Mouse (Mus musculus) splenic B cell, adult 2 months (primary cell): Measurements from ENCODE around the gene Actl7a.

ENCODE experiments used
- DNase-seq: peaks from one replicate; pipeline ENCODE4 v3.0.0-alpha.2; 2011; ENCODE audit warnings: low read depth, low spot score
- H3K27me3 ChIP-seq: 2 replicates; pipeline ENCODE4 v1.6.1; 2012; ENCODE audit warnings: mild to moderate bottlenecking, low read length, moderate library complexity, mixed read lengths; ENCODE audit not compliant: control insufficient read depth, poor library complexity, insufficient read depth, severe bottlenecking
- H3K36me3 ChIP-seq: 2 replicates; pipeline ENCODE4 v1.6.1; 2012; ENCODE audit warnings: mild to moderate bottlenecking, low read length, moderate library complexity, mixed read lengths; ENCODE audit not compliant: control insufficient read depth, poor library complexity, insufficient read depth, severe bottlenecking

The Actl7a gene

DNA sequence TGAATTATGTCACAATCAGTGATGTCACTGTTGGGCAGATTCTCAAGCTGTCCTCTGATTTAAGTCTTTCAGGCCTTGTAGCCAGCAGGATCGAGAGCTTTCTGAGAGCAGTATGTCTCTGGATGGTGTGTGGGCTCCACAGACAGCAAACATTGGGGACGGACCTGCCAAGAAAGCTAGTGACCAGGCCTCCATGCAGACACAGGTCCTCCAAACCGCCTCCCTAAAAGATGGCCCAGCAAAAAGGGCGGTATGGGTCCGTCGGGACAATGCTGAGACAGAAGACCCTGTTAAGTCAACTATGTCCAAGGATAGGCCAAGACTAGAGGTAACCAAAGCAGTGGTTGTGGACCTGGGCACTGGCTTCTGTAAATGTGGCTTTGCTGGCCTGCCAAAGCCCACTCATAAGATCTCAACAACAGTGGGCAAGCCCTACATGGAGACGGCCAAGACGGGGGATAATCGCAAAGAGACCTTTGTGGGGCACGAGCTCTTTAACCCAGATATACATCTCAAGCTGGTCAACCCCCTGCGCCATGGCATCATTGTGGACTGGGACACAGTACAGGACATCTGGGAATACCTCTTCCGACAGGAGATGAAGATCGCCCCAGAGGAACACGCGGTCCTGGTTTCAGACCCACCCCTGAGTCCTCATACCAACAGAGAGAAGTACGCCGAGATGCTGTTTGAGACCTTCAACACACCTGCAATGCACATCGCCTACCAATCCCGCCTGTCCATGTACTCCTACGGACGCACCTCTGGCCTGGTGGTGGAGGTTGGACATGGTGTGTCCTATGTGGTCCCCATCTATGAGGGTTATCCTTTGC, at the start of gene Actl7a:
TSS of gene Actl7a (plus strand) at position 51 of the 833 bp plus-strand sequence.
- H3K27me3 ChIP-seq, result no peaks in the 10 kb centered on the region
- no peak for DNase-seq
- H3K36me3 ChIP-seq, result no peaks in the 10 kb centered on the region

DNA sequence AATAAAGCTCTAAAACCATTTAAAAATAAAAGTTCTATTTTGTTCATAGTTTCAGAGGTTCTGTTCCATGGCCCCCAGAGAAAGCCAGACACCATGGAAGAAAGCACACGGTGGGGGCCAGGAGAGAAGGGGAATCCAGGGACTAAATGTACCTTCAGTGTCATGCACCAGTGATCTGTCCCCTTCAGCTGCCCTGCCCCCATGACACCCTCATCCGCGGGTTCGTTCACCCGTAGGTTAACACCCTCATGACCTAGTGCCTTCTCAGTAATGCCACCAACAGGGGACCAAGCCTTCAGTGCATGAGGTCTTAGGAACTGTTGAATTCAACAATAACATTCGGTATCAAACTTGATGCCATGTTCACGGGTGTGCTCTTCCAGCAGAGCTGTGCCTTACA, 46.8 kb upstream of the Actl7a start:
- no peak for DNase-seq
- H3K27me3 ChIP-seq, result no peaks in the 10 kb centered on the region
- H3K36me3 ChIP-seq, result no peaks in the 10 kb centered on the region

DNA sequence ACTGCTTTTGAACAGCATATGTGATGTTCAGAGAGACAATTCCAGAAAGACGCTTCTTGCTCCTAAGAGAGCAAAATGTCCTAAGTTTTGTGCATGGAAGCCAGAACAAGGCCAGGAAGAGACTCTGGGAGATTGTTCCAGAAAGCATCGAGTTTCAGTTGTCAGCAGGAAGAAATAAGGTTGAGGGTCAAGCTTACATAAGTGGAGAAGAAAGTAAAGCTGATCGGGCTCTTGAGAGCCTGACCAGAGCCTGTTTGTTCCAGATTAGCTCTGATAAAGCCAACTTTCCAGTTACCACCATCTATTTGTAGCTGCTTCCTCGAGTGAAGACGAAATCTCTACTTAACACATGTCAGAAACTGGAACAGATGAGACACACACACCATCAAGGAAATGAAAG, 44.5 kb upstream of the Actl7a start:
- Histone ChIP-seq H3K27me3 (no peaks in the 10 kb centered on the region), H3K36me3 (no peaks in the 10 kb centered on the region)
- DNase-seq, result no peak

DNA sequence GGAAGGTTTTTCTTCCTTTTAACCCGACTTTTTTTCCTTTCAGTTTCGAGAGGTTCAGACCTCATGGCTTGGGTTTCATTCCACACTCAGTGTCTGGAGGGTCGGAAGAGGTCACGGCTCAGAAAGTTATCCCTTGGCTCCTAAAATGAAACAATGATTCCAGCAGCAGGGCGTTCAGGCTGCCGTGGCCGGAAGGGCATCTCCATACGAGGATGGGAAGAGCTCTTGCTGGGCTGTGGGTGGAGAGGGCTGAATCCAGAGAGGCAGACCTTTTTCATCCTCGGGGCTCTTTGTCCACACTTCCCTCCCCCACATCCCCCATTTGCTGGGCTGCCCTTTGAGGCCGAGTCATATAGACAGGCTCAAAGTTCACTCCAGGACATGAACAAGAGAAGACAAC, 41.0 kb upstream of the Actl7a start:
- DNase-seq, result no peak
- no peaks in the 10 kb centered on the region for H3K36me3 ChIP-seq
- H3K27me3 ChIP-seq, result no peaks in the 10 kb centered on the region

DNA sequence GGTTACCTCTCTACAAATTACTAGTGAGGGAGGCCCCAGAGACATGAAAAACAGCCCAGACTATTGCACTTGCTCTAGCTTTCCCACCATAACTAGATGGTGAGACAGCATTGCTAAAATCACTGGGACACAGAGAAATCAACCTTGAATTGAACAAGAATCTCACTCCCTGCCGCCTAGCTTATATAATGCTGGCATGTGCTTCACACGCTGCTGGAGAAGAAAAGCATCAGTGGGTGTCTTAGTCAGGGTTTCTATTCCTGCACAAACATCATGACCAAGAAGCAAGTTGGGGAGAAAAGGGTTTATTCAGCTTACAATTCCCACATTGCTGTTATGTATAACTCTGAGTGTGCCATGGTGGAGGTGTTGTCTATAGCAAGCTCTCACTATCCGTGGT, 30.1 kb upstream of the Actl7a start:
- no peaks in the 10 kb centered on the region for H3K36me3 ChIP-seq
- no peak for DNase-seq
- no peaks in the 10 kb centered on the region for H3K27me3 ChIP-seq

DNA sequence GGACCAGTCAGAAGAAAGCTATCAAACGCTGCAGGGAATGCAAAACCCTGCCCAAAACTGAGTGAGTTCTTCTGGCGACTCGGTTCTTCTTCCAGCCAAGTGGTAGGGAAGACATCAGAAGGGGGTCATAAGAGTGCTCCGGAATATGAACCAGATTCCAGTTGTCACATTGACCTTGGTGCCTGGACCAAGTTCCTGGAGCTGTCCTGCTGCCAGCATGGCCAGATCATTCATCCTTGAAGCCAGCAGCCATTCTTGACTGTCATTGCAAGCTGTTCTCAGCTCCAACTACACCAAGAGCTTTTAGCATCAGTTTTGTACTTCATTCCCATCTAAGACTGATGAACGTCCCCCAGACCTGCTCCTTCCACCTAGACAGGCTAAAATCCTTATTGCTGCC, 26.4 kb upstream of the Actl7a start:
- H3K27me3 ChIP-seq, result no peaks in the 10 kb centered on the region; the same call in 1 of the 2 replicates
- DNase-seq, result no peak
- H3K36me3 ChIP-seq, result no peaks in the 10 kb centered on the region

DNA sequence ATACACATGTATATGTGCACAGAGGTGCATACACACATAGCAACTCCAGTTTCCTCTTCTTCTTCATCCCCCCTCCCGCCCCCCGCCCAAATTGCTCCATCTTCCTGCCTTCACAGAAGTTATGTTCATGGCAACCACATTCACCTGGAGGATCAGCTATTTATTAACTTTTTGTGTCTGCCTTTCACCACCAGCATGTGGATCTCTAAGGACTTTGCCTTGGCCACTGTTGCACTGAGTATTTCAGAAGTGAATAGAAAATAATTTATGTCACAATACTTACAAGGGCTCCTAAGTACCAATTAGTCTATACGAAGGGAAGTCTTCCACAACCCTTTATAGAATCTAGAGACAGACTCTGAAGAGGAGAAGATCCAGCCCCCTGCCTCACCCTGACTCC, 25.3 kb upstream of the Actl7a start:
- DNase-seq, result no peak
- Histone ChIP-seq H3K27me3 (no peaks in the 10 kb centered on the region; the same call in 1 of the 2 replicates), H3K36me3 (no peaks in the 10 kb centered on the region)

DNA sequence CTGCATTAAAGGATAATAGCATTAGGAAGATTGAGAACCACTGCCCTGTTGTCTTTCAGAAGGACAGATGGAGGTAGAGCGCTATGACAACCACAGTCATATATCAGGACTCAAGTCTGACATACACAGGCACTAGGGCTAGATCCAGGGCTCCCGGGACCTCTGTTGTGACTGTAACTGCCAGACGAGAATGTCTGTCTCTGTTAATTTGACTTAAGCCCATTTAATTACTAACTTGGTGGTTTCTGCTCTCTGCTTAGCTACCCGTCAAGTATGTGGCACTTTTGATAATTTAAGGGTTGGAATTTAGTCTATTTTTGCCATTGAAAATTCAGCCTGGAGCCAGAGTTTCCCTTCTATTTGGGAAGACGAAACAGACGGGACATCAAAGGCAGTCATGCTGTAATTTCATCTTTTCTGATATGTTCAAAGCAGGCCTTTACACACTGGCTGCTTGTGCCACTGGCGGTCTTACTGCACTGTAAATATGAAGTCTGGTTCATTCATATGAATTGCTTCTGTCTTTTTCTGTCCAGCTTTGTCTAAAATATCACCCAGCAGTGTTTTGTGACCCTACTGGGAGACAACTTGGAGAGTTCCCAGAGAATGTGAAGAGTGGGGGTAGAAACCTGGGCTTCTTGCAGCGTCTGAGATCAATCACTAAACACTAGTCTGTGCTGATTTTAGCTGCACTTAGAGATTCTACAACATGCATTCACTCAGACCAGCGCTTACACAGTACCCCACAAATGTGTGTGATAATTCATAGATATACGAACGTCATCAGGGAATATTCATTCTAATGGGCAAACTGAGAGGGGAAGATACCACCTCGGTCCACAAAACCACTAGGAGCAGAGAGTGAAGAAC, 24.4 kb upstream of the Actl7a start:
- Histone ChIP-seq H3K36me3 (no peaks in the 10 kb centered on the region), H3K27me3 (no peaks in the 10 kb centered on the region; the same call in 1 of the 2 replicates)
- no peak for DNase-seq

DNA sequence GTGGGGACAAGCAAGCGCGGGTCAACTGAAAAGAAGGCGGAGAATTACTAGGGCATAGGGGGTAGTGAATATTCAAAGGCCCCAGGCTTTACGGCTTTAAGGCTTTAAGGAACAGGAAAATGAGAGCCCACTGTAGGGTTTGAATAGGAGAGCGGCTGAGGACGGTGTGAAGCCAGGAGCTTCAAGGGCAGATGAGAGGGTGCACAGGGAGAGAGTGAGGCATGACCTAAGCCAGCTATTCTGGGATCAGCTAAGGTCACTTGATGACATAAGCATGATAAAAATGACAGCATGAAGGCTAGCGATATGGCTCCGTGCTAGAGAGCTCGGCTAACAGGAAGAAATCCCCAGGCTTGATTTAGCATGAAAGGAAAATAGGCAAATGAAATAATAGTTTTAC, 23.8 kb upstream of the Actl7a start:
- DNase-seq, result no peak
- Histone ChIP-seq H3K27me3 (no peaks in the 10 kb centered on the region; the same call in 1 of the 2 replicates), H3K36me3 (no peaks in the 10 kb centered on the region)

DNA sequence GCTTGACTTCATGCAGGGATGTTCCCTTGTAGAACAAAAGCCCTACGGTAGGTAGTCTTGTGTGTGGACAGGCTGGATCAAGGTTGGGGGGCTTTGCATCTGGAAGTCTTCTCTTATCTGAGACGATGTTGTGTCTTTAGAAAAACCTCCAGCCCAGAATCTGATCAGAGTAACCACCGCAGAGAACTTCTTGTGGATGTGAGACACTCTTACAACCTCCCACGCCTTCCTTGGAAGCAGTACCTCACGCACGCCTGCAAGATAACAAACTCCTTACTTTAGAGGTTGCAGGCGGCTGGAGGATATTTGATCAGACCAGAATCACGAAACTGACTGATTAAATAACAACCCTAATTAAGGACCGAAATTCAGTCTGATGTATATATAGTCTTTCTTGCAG, 22.8 kb upstream of the Actl7a start:
- Histone ChIP-seq H3K27me3 (no peaks in the 10 kb centered on the region; the same call in 1 of the 2 replicates), H3K36me3 (no peaks in the 10 kb centered on the region)
- no peak for DNase-seq

DNA sequence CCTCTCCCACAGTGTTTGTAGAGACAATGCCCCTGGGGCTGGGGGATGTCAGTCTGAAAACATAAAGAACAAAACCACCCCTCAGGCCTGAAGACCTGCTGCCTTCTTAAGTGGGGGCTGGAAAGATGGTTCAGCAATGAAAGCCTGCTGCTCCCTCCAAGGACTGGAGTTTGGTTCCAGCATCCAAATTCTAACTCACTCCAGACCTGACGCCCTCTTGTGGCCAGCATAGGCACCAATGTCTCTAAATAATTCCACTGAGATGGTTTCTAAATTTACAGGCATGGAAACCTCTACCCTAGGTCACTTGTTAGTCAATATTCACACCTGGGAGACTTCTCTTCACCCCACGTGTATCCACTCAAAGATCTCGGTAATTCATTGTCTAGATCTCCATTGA, 21.7 kb upstream of the Actl7a start:
- DNase-seq, result peak; percentile 32
- Histone ChIP-seq H3K36me3 (no peaks in the 10 kb centered on the region), H3K27me3 (no peaks in the 10 kb centered on the region; the same call in 1 of the 2 replicates)

DNA sequence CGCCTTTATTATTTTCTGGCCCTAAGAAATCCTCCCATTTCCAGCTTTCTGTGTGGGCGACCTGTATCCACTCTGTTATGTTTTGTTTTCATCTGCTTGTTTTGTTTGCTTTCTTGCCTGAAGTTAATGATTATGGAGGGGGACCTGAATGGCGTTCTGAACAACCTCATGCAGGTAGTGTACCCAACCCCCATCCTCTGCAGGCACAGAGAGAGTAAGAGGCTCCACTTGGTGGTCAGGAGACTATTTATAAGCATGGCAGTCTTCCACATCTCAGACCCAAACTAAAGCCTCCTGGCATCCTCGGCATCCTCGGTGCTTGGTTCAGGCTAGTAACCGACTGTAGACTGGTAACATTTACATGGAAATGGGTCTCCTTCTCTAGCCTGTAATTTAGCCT, 20.9 kb upstream of the Actl7a start:
- H3K36me3 ChIP-seq, result no peaks in the 10 kb centered on the region
- DNase-seq, result no peak
- H3K27me3 ChIP-seq, result no peaks in the 10 kb centered on the region; the same call in 1 of the 2 replicates

DNA sequence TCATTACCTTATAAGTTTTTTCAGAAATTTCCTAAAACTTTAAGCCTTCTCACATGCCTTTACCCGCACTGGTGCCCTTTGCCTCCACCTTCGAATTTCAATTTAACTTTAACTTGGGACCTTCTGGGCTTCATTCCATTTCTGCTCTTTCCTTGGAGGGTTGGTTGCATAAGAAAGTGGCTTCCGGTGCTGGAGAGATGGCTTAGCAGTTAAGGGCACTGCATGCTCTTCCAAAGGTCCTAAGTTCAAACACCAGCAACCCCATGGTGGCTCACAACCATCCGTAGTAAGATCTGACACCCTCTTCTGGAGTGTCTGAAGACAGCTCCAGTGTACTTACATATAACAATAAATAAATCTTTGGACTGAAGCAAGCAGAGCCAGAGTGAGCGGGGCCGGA, 20.0 kb upstream of the Actl7a start:
- H3K27me3 ChIP-seq, result no peaks in the 10 kb centered on the region; the same call in 1 of the 2 replicates
- no peaks in the 10 kb centered on the region for H3K36me3 ChIP-seq
- DNase-seq, result no peak

DNA sequence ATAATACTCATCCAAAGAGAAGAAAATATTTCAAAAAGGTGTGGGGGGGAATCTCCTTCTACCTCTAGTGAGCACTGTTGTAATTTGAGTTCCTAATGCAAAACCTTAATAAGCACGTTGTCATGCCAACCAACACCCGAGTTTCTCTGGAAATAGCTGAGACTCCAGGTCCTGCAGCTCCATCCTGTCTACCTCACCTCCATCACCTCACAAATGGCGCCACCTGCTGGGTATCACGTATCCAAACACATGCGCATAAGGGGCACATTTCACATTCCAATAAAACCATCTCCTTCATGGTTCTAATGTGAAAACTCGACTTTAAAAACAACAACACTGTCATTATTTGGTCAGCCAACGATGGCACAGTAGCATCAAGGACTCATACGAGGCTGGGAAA, 17.4 kb upstream of the Actl7a start:
- Histone ChIP-seq H3K27me3 (no peaks in the 10 kb centered on the region), H3K36me3 (no peaks in the 10 kb centered on the region)
- DNase-seq, result peak; percentile 21

DNA sequence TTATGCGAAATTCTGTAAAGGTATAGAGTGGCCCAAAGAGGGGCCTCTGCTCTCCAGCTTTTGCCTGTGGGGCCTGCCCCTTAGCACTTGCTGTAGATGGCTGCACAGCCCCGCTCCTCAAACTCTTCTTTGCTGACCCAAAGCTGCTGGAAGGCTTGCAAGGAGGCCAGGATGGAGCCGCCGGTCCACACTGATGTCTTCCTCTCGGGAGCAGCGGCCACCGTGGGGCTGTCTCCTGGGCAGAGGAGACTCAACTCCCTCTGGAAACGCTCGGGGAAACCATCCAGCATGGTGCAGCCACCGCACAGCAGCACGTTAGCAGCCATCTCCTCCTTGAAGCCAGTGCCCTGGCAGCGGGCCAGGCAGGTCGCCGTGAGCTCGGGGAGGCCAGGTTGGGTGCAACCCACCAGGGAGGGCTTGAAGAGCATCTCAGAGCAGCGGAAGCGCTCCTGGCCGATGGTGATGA, 3.2 kb upstream of the Actl7a start, which contains the start of gene Gm26657:
TSS of gene Gm26657 (plus strand) at position 51 of the 466 bp plus-strand sequence.
- Histone ChIP-seq H3K36me3 (no peaks in the 10 kb centered on the region), H3K27me3 (no peaks in the 10 kb centered on the region)
- DNase-seq, result no peak
